Mouse (Mus musculus) CH12.LX (cell line): ENCODE measurements at regions not wholly inside any gene's neighbourhood (a gene's known extent, or its start where the extent isn't known, plus 50 kb on each side); places are given as distances from the start of the nearest gene placed in this dataset.

Source experiments
- CHD1 ChIP-seq: IDR thresholded peaks from 2 replicates; pipeline ENCODE4 v1.6.1; 2012; ENCODE audit warnings: low read depth, low read length, improper control_type of control experiment, inconsistent platforms
- CHD2 ChIP-seq: IDR thresholded peaks from 2 replicates; pipeline ENCODE4 v1.6.1; 2011; ENCODE audit warnings: low read length, improper control_type of control experiment
- CTCF ChIP-seq, 2 experiments: IDR thresholded peaks in 1 of 2; conservative IDR thresholded peaks in 1 of 2; 2 replicates each; pipeline ENCODE4 v1.5.1; 2011 to 2012; ENCODE audit warnings: low read depth in 2 of 2, low read length in 2 of 2, improper control_type of control experiment in 1 of 2, inconsistent platforms in 1 of 2, mild to moderate bottlenecking in 1 of 2, moderate library complexity in 1 of 2
- EP300 ChIP-seq: IDR thresholded peaks from 2 replicates; pipeline ENCODE4 v1.6.1; 2011; ENCODE audit warnings: low read length, improper control_type of control experiment
- MAFK ChIP-seq: IDR thresholded peaks from 2 replicates; pipeline ENCODE4 v1.6.1; 2011; ENCODE audit warnings: low read length, improper control_type of control experiment; ENCODE audit not compliant: insufficient replicate concordance
- MEF2A ChIP-seq: IDR thresholded peaks from 2 replicates; pipeline ENCODE4 v1.6.1; 2014; ENCODE audit warnings: low read depth, mild to moderate bottlenecking, inconsistent platforms, low read length, improper control_type of control experiment, borderline replicate concordance
- MXI1 ChIP-seq: IDR thresholded peaks from 2 replicates; pipeline ENCODE4 v1.6.1; 2011; ENCODE audit warnings: mild to moderate bottlenecking, low read depth, low read length, improper control_type of control experiment
- POLR2A ChIP-seq: IDR thresholded peaks from 2 replicates; pipeline ENCODE4 v1.6.1; 2011; ENCODE audit warnings: low read depth, mild to moderate bottlenecking, improper control_type of control experiment, low read length
- SMC3 ChIP-seq: IDR thresholded peaks from 2 replicates; pipeline ENCODE4 v1.6.1; 2011; ENCODE audit warnings: low read depth, low read length, improper control_type of control experiment
- UBTF ChIP-seq: IDR thresholded peaks from 2 replicates; pipeline ENCODE4 v1.6.1; 2012; ENCODE audit warnings: low read depth, mild to moderate bottlenecking, inconsistent platforms, low read length, improper control_type of control experiment, moderate library complexity
- USF1 ChIP-seq: IDR thresholded peaks from 2 replicates; pipeline ENCODE4 v1.6.1; 2014; ENCODE audit warnings: low read depth, mild to moderate bottlenecking, inconsistent platforms, low read length, improper control_type of control experiment
- USF2 ChIP-seq: conservative IDR thresholded peaks from 2 replicates; pipeline ENCODE4 v1.6.1; 2011; ENCODE audit warnings: low read depth, low read length, improper control_type of control experiment
- ZMIZ1 ChIP-seq: IDR thresholded peaks from 2 replicates; pipeline ENCODE4 v1.6.1; 2012; ENCODE audit warnings: low read depth, mild to moderate bottlenecking, inconsistent platforms, low read length, improper control_type of control experiment

DNA sequence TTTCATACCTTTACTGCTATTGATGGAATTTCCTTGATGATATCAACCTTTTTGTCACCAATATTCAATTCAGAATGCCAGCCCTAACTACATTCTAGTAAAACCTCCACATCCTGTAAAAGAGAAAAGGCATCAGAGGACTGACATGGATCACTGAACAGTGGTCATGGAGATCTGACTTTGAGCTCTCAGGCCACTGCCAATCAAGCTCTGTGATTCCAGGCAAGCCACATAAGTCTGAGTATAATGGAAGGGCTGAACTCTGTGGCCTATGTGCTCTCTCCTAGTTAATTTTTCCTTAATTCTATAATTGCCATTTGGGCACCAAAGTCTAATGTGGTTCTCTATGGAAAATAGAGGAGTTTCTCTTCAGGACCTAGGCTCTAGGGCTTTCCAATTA is 161.8 kb upstream of the Ell2 start:
- TF ChIP-seq CTCF (conservative IDR thresholded peaks at IDR 0.05 in 1 of 2, IDR thresholded peaks at IDR 0.05 in 1 of 2; ENCODE audit: low read depth in 2 of 2, low read length in 2 of 2) (no peak), USF1 (no peak), MEF2A (no peak), SMC3 (no peak), POLR2A (no peak), MXI1 (no peak), EP300 (no peak), ZMIZ1 (no peak), USF2 (no peak), UBTF (no peak), MAFK (no peak), CHD1 (no peak), CHD2 (no peak)
